Mouse (Mus musculus): ENCODE measurements at regions not wholly inside any gene's neighbourhood (a gene's known extent, or its start where the extent isn't known, plus 50 kb on each side); places are given as distances from the start of the nearest gene placed in this dataset.
"Not testable (repeated sequence)": the region's sequence is repeated elsewhere in the genome, so short reads cannot be mapped to it uniquely, and the experiment has no call there.

- no peak for DNase-seq (ENCODE audit: low spot score)
Measured at GRCm38 (mm10) chr15:92997933-92998332, 277.0 kb downstream of the Gxylt1 start.

GRCm38 (mm10) chr15:92994191-92994671 is 280.7 kb downstream of the Gxylt1 start:
- no peak for DNase-seq (ENCODE audit: low spot score)

DNA sequence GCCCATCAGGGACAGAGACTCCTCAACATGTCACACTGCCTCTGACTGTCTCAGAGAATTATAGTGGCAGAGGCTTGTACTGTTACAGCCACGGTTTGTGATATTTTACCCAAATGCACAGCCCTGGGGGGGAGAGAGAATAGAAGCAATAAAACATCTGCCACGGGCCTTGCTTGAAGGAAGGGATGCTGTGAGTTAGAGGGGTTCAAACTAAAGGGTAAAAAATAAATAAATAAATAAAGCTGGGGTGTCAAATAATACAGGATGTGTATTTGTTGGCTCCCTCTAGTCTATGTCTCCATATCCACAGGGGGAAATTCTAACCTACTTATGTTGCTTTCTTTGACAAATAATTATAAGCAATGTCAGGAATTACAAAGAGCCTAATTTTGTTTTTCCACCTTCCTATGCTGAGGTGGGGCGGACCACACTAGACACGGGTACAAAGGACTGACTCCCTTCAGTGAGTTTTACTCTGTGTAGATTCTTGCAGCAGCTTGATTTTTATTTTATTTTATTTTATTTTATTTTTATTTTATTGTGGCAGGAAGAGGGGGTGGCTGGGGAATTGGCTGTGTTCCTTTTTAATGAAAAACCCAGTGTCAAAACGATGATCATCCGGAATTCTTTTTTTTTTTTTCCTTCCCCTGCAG is 281.3 kb downstream of the Gxylt1 start:
- no peak for DNase-seq (ENCODE audit: low spot score)

- peak; percentile 33 for DNase-seq (ENCODE audit: low spot score)
Measured at GRCm38 (mm10) chr15:92975774-92976173, 299.2 kb downstream of the Gxylt1 start.

DNA sequence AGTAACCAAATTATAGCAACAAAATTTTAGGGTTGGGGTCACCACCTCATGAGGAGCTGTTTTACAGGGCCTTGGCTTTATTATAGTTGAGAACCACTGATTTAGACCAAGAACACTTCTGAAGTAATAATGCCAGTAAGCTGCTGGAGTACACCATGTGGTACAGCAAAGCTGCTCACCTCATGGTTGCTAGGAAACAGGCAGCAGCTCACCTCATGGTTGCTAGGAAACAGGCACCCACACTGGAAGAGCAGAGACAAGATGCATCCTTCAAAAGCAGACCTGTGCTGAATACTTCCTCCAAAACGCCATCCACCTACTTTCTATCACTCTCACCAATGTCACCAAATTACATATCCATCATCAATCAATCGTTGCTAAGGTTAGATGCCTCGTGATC is 300.0 kb downstream of the Gxylt1 start:
- DNase-seq (ENCODE audit: low spot score) = peak; percentile 51

DNA sequence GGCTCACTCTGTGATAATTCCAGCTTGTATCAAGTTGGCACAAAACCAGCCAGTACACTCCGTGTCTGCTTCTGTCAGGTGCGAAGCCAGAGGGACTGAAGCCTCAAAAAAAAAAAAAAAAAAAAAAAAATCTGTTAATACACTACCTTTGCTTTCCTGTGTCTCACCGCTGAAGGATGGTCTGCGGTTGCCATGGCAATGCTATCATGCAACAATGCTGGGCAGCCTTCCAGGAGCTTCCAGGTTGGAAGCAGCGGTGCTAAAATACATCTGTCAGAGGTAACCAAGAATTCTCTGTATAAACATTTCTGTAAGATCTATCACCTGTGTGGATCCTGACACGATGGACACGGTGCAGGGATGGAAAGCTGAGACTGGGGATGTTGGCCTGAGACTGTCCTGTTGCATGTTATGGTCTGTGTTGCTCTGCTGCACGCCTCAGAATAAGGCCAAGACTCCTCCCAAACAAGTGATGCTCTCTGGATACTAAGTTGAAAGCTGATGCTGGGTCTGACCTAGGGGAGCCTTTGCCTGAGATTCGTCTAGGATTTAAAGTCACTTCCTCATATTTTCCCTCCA is 301.2 kb downstream of the Gxylt1 start:
- no peak for DNase-seq (ENCODE audit: low spot score)

DNA sequence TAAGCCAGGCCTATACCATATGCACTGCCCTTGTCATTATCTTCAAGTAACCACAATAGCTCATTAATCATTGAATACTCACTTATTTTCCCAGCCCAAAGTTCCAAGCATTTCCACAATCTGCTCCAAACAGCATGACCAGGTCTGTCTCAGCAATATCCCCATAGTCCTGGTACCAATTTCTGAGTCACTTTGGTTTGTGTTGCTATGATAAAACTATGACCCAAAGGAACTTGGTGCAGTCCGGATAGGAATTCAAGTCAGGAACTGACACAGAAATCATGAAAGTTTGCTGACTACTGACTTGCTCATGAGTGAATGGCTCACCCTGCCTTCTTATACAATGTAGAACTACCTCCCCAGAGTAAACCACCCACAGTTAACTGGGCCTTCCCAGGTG is 309.4 kb downstream of the Gxylt1 start:
- DNase-seq (ENCODE audit: low spot score) = no peak

- no peak for DNase-seq (ENCODE audit: low spot score)
Measured at GRCm38 (mm10) chr15:92964901-92965300, 310.1 kb downstream of the Gxylt1 start.

DNA sequence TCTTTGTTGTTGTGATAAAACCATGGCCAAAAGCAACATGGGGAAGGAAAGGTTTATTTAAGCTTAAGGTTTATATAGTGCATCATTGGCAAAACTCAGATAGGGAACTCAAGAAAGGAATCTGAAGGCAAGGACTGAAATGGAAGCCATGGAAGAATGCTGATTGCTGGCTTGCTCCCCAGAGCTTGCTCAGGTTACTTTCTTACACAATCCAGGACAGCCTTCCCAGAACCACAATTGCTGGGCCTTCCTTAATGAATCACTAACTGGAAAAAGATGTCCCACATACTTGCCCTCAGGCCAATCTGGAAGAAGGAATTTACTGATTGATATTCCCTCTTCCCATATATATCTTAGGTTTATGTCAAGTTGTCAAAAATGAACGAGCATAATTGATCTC is 310.8 kb downstream of the Gxylt1 start:
- no peak for DNase-seq (ENCODE audit: low spot score)

DNA sequence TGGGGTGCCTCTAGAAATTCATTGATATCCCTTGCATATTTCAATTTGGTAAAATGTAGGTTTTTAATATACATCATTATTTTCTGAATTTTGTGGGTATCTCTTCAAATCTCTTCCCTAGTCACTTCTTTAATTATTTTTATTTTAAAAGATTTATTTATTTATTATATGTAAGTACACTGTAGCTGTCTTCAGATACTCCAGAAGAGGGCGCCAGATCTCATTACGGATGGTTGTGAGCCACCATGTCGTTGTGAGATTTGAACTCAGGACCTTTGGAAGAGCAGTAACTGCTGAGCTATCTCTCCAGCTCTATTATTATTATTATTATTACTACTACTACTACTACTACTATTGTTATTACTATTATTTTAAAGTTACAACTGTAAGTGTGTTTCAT is 324.1 kb downstream of the Gxylt1 start:
- not testable (repeated sequence) for DNase-seq (ENCODE audit: low spot score)

- DNase-seq (ENCODE audit: low spot score) = no peak
Measured at GRCm38 (mm10) chr15:92946216-92946615, 328.8 kb downstream of the Gxylt1 start.

- DNase-seq (ENCODE audit: low spot score) = no peak
Measured at GRCm38 (mm10) chr15:92903821-92904220, 371.2 kb downstream of the Gxylt1 start.

DNA sequence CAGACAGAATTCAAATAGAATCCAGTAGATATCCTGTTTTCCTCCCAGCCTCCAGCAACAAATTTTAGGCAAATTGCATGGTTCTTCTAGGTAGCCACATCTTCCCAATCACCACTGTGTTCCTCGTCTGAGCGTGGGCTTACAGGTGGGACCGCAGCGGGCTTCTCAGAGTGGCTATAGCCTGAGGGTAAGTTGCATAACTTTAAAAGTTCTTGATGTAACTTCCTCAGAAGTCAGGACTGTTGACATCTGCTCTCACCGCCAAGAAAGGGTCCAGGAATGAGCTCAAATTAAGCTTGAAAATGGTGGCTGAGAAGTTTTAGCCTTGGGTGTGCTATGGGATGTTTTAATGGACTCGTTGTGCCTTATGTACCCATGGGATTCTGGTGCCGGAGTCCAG is 377.7 kb downstream of the Gxylt1 start:
- DNase-seq (ENCODE audit: low spot score) = no peak

- DNase-seq (ENCODE audit: low spot score) = no peak
Measured at GRCm38 (mm10) chr15:92895836-92896235, 379.1 kb downstream of the Gxylt1 start.

DNA sequence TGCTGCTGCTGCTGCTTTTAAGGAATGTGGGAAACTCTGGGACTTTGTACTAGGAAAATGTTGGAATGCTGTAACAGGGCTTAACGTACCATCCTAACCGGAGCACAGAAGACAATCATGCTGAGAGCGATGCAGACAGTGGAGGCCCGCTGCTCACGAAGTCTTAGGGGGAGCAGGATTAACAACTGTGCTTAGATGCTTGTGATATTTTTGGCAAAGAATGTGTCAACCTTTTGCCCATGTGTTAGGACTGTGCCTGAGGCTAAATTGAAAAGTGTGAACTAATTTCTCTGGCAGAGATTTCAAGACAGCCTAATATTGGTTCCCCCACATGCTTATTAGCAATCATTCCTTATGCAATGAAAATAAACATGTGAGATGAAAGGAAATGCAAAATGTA is 398.5 kb downstream of the Gxylt1 start:
- no peak for DNase-seq (ENCODE audit: low spot score)

DNA sequence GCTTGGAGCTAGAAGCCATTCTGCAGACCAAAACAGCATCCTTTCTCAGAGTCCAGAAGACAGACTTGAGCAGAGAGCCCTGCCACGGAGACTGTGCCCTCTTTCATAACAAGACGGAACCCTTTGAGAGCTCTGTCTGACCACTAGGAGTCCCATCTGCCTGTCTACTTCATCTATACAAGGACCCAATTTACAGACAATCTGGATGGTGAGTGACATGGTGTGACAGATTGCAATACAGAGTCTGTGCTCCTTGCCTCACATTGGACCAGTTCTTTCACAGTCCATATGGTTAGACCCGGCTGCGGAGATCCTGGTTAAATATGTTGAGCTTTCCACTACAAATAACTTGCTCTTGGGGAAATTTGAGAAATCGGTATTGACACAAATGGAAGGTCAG is 410.9 kb downstream of the Gxylt1 start:
- no peak for DNase-seq (ENCODE audit: low spot score)

- no peak for DNase-seq (ENCODE audit: low spot score)
Measured at GRCm38 (mm10) chr15:92850854-92851253, 424.1 kb downstream of the Gxylt1 start.

GRCm38 (mm10) chr15:92840035-92840434 is 434.9 kb downstream of the Gxylt1 start:
- DNase-seq (ENCODE audit: low spot score) = no peak

DNA sequence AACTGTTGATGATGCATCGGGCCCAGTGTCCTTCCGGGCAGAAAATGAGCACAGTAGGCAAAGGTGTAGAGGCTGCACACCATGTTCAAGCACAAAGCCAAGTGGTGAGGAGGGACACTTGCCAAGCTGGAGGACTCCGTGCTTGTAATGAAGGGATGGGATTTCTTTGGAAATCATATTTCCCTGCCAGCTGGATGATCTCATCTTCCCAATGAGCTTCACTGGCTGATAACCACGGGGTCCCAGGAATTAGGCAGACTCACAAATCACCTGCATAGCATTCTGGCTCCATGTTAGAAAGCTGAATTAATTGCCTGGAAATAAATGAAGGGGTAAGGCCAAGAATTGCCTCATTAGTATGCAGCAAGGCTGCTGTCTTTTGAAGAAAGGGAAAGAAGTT is 435.4 kb downstream of the Gxylt1 start:
- DNase-seq (ENCODE audit: low spot score) = no peak

DNA sequence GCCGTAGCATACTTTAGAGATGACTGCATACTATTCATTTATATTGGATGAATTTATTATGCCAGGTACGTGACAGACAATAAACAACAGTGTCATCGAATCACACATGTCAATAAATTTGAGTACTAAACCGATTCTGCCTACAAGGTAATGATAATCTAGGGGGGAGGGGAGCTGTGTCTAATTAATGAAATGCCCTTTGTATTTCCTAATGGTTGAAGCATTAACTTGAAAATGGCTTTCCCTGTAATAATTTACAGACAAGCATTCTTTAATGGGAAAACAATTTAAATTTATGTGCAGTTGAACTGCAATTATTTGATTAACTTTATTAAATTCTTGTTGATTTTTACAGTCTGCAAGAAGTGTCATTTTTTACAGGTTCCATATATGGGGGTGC is 429.5 kb downstream of the Pdzrn4 start:
- DNase-seq (ENCODE audit: low spot score) = no peak

All from left cerebral cortex, adult 11 months (tissue).